Mouse (Mus musculus) liver, embryonic 14.5 days (tissue): ENCODE measurements at regions not wholly inside any gene's neighbourhood (a gene's known extent, or its start where the extent isn't known, plus 50 kb on each side); places are given as distances from the start of the nearest gene placed in this dataset.

ENCODE experiments used
- CTCF ChIP-seq: IDR thresholded peaks from 2 replicates; pipeline ENCODE4 v1.5.1; 2016; ENCODE audit warnings: antibody characterized with exemption, low read depth, control low read depth
- EP300 ChIP-seq: IDR thresholded peaks from 2 replicates; pipeline ENCODE4 v1.6.1; 2016; ENCODE audit warnings: antibody characterized with exemption, low read depth

DNA sequence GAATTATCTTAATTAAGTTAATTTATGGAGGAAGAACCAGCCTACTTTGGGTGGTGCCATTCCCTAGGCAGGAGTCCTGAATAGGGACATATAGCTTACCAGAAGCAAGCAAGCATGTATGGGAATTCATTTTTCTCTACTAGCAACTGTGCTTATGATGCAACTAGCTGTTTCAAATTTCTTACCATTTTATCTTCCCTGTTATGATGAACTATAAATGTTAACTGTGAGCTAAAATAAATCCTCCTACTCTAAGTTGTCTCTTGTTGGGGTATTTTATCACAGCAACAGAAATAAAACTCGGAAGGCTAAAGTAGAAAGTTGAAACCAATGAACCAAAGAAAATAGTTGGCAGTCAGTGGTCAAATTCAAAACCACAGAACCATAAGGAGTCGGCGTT is 373.5 kb upstream of the Tnp1 start:
- no peak for TF ChIP-seq CTCF
- no peak for TF ChIP-seq EP300
